Mouse (Mus musculus) T-helper 1 cell (primary cell): Measurements from ENCODE around the gene Plvap.

Experiments used
- in situ Hi-C: fragments of 300-600 bp; cut with MboI, MseI; formaldehyde crosslinking; loops from one replicate; pipeline ENCODE4 v1.15.1; 2025; ENCODE audit warnings: high pct_unique_total_duplicates

The Plvap gene

GRCm38 (mm10) chr8:71467201-71467600 lies 44.4 kb downstream of the Plvap start:
- in situ Hi-C loops: no loop called here

GRCm38 (mm10) chr8:71466198-71466597 lies 45.4 kb downstream of the Plvap start:
- in situ Hi-C loops: no loop called here

GRCm38 (mm10) chr8:71465733-71466132 lies 45.8 kb downstream of the Plvap start:
- in situ Hi-C loops: no loop called here

- in situ Hi-C loops: no loop called here
Measured at GRCm38 (mm10) chr8:71464513-71465500, 46.7 kb downstream of the Plvap start, which contains the start of gene Mrpl34. TSS of gene Mrpl34 (plus strand) at chr8:71464959.

- in situ Hi-C loops: no loop called here
Measured at GRCm38 (mm10) chr8:71463188-71464033, 48.1 kb downstream of the Plvap start, which contains the start of gene Abhd8. TSS of gene Abhd8 (minus strand) at chr8:71463655.

DNA sequence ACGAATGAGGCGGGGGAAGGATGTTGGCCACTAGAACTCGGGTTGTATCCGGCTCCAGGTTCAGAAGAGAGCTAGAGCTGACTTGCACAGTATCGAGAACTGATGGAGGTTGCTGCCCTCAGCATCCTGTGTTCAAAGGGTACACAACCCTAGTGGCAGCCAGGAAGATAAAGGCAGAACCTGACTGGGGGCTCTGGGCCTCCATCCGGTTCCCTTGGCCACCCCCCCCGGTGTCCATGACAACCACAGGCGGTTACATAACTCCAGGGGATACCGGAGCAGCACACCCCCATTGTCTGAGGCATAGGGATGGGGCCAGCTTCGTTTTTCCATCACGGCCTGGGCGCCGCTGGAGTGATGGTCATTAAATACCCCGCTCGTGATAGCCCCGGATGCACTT lies 48.8 kb downstream of the Plvap start:
- in situ Hi-C loops: no loop called here

DNA sequence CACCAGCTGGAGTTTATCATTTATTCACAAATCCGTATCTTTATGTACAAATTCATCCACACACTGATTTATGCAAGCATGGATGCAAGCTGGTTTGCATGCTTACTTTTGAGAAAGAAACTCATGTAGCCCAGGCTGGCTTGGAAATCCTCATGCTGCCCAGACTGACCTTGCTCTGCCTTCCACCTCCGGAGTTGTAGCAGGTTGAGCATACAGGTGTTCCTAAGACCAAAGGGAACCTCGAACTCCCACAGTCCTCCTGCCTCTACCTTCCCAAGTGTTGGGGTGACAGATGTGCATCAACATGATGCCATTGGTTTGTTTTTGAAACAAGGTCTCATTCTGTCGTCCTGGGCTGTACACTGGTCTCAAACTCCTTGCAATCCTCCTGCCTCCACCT lies 49.4 kb downstream of the Plvap start:
- in situ Hi-C loops: no loop called here

DNA sequence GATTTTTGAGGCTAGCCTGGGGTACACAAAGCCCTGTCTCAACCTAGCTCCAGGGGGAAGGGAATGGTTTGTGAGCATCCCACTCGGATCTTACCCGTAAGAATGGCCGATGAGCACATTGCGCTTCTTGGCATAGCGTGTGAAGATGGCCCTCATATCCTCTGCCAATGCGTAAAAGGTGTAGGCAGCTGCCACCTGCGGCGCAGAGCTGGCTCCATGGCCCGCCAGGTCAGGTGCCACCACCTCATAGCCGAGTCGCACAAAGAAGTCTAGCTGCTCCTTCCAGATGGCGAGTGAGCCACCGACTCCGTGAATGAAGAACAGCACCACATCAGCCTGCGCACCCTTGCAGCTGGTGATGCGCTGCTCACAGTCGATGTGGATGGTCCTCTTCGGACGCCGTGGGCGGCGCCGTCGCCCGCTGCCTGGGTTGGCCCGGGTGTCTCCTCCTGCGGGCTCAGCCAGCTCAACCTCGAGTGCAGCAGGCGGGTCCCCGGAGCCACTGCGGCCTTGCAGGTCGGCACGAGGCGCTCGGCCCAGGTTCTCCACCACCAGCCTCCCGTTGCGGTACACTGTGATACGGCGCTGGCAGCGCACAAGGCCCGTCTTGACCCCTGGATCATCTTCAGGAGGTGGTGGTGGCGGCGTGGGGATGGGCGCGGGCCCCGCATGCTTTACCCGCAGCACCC lies 50.3 kb downstream of the Plvap start:
- in situ Hi-C loops: no loop called here

- in situ Hi-C loops: no loop called here
Measured at GRCm38 (mm10) chr8:71460716-71461115, 50.8 kb downstream of the Plvap start.

GRCm38 (mm10) chr8:71457659-71458270 lies 53.8 kb downstream of the Plvap start:
- in situ Hi-C loops: no loop called here

DNA sequence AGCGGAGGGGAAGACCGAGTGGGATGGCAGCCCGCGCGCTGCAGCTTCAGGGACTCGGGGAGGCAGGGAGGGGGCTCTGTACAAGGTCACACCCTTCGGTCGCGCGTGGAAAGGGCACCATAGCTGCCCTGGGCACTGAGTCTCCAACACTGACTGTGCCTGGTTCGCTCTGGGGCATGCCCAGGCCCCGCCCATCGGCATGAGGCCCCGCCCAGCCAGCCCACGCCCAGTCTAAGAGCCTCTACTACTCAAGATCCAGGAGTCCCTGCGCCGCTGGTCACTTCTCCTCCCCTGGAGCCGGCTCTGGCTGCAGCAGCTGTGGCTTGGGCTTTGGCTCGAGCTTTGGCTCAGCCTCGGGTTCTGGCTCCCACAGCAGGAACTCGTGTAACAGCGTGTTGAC lies 54.6 kb downstream of the Plvap start:
- in situ Hi-C loops: no loop called here

- in situ Hi-C loops: no loop called here
Measured at GRCm38 (mm10) chr8:71454668-71455067, 56.9 kb downstream of the Plvap start.

- in situ Hi-C loops: no loop called here
Measured at GRCm38 (mm10) chr8:71452669-71453068, 58.9 kb downstream of the Plvap start.

- in situ Hi-C loops: no loop called here
Measured at GRCm38 (mm10) chr8:71451777-71452176, 59.8 kb downstream of the Plvap start.

DNA sequence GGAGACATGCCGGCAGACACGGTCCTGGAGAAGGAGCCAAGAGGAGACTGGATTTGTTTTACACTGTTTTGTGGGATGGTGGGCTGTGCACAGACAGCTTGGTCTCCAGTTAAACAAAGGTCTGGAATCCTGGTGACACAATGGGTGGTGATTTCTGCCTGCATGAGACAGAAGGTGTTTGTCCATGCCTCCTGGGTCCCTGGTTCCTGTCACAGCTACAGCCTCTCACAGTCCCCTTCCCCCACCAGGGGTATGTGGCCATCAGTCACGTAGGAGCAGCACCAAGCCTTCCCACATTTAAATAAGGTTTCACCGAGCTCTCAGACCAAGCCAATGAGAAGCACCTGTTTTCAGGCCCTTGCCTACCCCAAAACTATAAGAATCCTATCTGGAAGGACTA lies 60.2 kb downstream of the Plvap start:
- in situ Hi-C loops: no loop called here
